In genomic region chr19:7423028-7423655, GRCm38 (mm10) we compare ENCODE assay signal across 8 mouse cellular contexts. TPM values are rescaled to one million over a fixed set of nuclear protein-coding genes. Genes with fewer than 3 reads are reported as not detected.
DNase-seq lines count a peak whose midpoint lies in the region; ATAC-seq lines count a peak whose summit lies in the region.

No protein-coding gene starts in this region.

- peak; percentile 72 for ATAC-seq in heart, embryonic 12.5 days (ENCODE audit: insufficient number of reproducible peaks, low FRiP score)
- ATAC-seq in kidney, embryonic 16.5 days (ENCODE audit: low FRiP score, low TSS enrichment): peak; percentile 76
- peak; percentile 74 for ATAC-seq in limb, embryonic 15.5 days (ENCODE audit: insufficient number of reproducible peaks, low FRiP score, low TSS enrichment, low read depth)

- H3K36me3 ChIP-seq in heart, embryonic 12.5 days: peaks cover 68% of the 10 kb centered on the region
- peaks cover 36% of the 10 kb centered on the region for H3K36me3 ChIP-seq in kidney, embryonic 16.5 days (ENCODE audit: insufficient read depth, low read length)
- H3K36me3 ChIP-seq in limb, embryonic 15.5 days: peaks cover 60% of the 10 kb centered on the region

- H3K9ac ChIP-seq in heart, embryonic 12.5 days: peak overlapping the region; percentile 57; the same call in 1 of the 2 replicates
- peak overlapping the region; percentile 58 for H3K9ac ChIP-seq in kidney, embryonic 16.5 days (replicated peaks; ENCODE audit: low read length)
- H3K9ac ChIP-seq in limb, embryonic 15.5 days: no peak overlapping the region; the same call in 1 of the 2 replicates

- peaks cover 61% of the 10 kb centered on the region for H3K4me1 ChIP-seq in heart, embryonic 12.5 days (replicated peaks)
- peaks cover 58% of the 10 kb centered on the region for H3K4me1 ChIP-seq in kidney, embryonic 16.5 days (ENCODE audit: insufficient read depth, low read length)
- H3K4me1 ChIP-seq in limb, embryonic 15.5 days: peaks cover 67% of the 10 kb centered on the region

- peak overlapping the region; percentile 59 for H3K4me2 ChIP-seq in heart, embryonic 12.5 days
- H3K4me2 ChIP-seq in kidney, embryonic 16.5 days (replicated peaks; ENCODE audit: low read depth, low read length): peak overlapping the region; percentile 45
- H3K4me2 ChIP-seq in limb, embryonic 15.5 days: peak overlapping the region; percentile 48

- DNase-seq in embryo, embryonic 10 days (ENCODE audit: low spot score): peak; percentile 49
- DNase-seq in embryo, embryonic 10.5 days (ENCODE audit: low spot score): no peak
- DNase-seq in fibroblast of lung, adult 2 months (ENCODE audit: low read depth): peak; percentile 82
- peak; percentile 68 for DNase-seq in neural tube, embryonic 10.5 days (ENCODE audit: extremely low spot score, low spot score)
- peak; percentile 88 for DNase-seq in testis, postnatal 10 days (ENCODE audit: low spot score)

- WGBS in heart, embryonic 12.5 days: 21% methylated on average over 51 of the region's 51 CpGs
- WGBS in kidney, embryonic 16.5 days: 18% methylated on average over 47 of the region's 51 CpGs
- 18% methylated on average over 51 of the region's 51 CpGs for WGBS in limb, embryonic 15.5 days

- H3K27ac ChIP-seq in heart, embryonic 12.5 days (ENCODE audit: poor library complexity, severe bottlenecking): peak overlapping the region; percentile 56
- H3K27ac ChIP-seq in kidney, embryonic 16.5 days (ENCODE audit: low read length): peak overlapping the region; percentile 47; the same call in 1 of the 2 replicates
- H3K27ac ChIP-seq in limb, embryonic 15.5 days: peak overlapping the region; percentile 43

- no peaks in the 10 kb centered on the region for H3K27me3 ChIP-seq in heart, embryonic 12.5 days (replicated peaks)
- no peaks in the 10 kb centered on the region for H3K27me3 ChIP-seq in kidney, embryonic 16.5 days (ENCODE audit: insufficient read depth, low read length)
- H3K27me3 ChIP-seq in limb, embryonic 15.5 days: no peaks in the 10 kb centered on the region

- no peaks in the 10 kb centered on the region for H3K9me3 ChIP-seq in heart, embryonic 12.5 days (replicated peaks)
- H3K9me3 ChIP-seq in kidney, embryonic 16.5 days (ENCODE audit: low read length): no peaks in the 10 kb centered on the region
- no peaks in the 10 kb centered on the region for H3K9me3 ChIP-seq in limb, embryonic 15.5 days

- H3K4me3 ChIP-seq in heart, embryonic 12.5 days: peak overlapping the region; percentile 23
- H3K4me3 ChIP-seq in kidney, embryonic 16.5 days (ENCODE audit: low read length): peak overlapping the region; percentile 18; the same call in 1 of the 2 replicates
- H3K4me3 ChIP-seq in limb, embryonic 15.5 days: peak overlapping the region; percentile 21

RNA-seq across cellular contexts. Expression of gene 2700081O15Rik, which starts 5.7 kb away (rescaled TPM):
- polyA plus RNA-seq in heart, embryonic 12.5 days (2016; fragmentation: Nextera tagmentation; extraction: Ambion mirVana): 4.6 and 5.3 TPM in 2 replicates
- polyA plus RNA-seq in kidney, embryonic 16.5 days (2015; fragmentation: Nextera tagmentation; extraction: Ambion mirVana): 4.8 and 5.4 TPM in 2 replicates
- polyA plus RNA-seq in limb, embryonic 15.5 days (2015; fragmentation: Nextera tagmentation; extraction: Ambion mirVana): 6.4 and 7.8 TPM in 2 replicates

RNA-seq across cellular contexts. Expression of gene Spindoc, which starts 40.3 kb away (rescaled TPM):
- polyA plus RNA-seq in heart, embryonic 12.5 days (2016; fragmentation: Nextera tagmentation; extraction: Ambion mirVana): 23.5 and 26.4 TPM in 2 replicates
- 33.2 and 35.7 TPM in 2 replicates for polyA plus RNA-seq in kidney, embryonic 16.5 days (2015; fragmentation: Nextera tagmentation; extraction: Ambion mirVana)
- 24.8 and 26.0 TPM in 2 replicates for polyA plus RNA-seq in limb, embryonic 15.5 days (2015; fragmentation: Nextera tagmentation; extraction: Ambion mirVana)

RNA-seq across cellular contexts. Expression of gene Rtn3, which starts 59.9 kb away (rescaled TPM):
- polyA plus RNA-seq in heart, embryonic 12.5 days (2016; fragmentation: Nextera tagmentation; extraction: Ambion mirVana): 158 TPM in 2 replicates
- polyA plus RNA-seq in kidney, embryonic 16.5 days (2015; fragmentation: Nextera tagmentation; extraction: Ambion mirVana): 169 and 172 TPM in 2 replicates
- polyA plus RNA-seq in limb, embryonic 15.5 days (2015; fragmentation: Nextera tagmentation; extraction: Ambion mirVana): 122 and 129 TPM in 2 replicates
